Mouse (Mus musculus): ENCODE measurements at regions not wholly inside any gene's neighbourhood (a gene's known extent, or its start where the extent isn't known, plus 50 kb on each side); places are given as distances from the start of the nearest gene placed in this dataset.

- TF ChIP-seq POLR2A (IDR thresholded peaks at IDR 0.05; ENCODE audit: low read depth, low read length) (no peak), CTCF (IDR thresholded peaks at IDR 0.05; ENCODE audit: extremely low read depth, insufficient read depth, insufficient read length, insufficient replicate concordance) (no peak)
Observed at GRCm38 (mm10) chrX:11099146-11100087, 199.6 kb upstream of the H2al1a start.

Measured in spleen, adult 2 months (tissue).